In the genomic region with DNA sequence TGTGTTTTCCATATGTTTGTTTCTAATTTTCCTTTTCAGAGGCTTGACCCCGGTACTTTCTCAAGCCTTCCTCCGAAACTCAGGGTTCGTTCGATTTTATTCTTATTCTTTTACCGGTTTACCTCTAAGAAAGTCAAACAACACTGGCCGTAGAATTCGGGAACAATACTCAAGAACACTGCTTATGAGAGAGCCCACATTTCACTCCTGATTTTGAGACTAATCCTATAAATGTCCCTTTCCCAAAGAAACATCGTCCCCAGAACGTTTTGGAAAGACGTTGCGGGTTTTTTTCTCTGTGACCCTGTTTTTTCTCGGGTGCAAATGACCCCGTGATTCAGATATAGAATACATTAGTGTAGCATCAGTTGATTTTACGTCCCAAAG, we compare ENCODE assay signal across 8 mouse cellular contexts. TPM values are rescaled to one million over a fixed set of nuclear protein-coding genes. Genes with fewer than 3 reads are reported as not detected.
DNase-seq lines count a peak whose midpoint lies in the region; ATAC-seq lines count a peak whose summit lies in the region.

No protein-coding gene starts in this region.

- H3K4me1 ChIP-seq in heart, embryonic 12.5 days (replicated peaks) = peaks cover 5% of the 10 kb centered on the region; the same call in 1 of the 2 replicates
- H3K4me1 ChIP-seq in forebrain, embryonic 13.5 days = no peaks in the 10 kb centered on the region
- H3K4me1 ChIP-seq in liver, embryonic 15.5 days (replicated peaks) = peaks cover 17% of the 10 kb centered on the region

- ATAC-seq in heart, embryonic 12.5 days (ENCODE audit: insufficient number of reproducible peaks, low FRiP score) = no peak
- peak; percentile 5 for ATAC-seq in CD4-positive, CD25-positive, alpha-beta regulatory T cell, adult 4 months
- ATAC-seq in forebrain, embryonic 13.5 days = peak; percentile 23; the same call in 1 of the 2 replicates
- ATAC-seq in liver, embryonic 15.5 days (ENCODE audit: insufficient read depth) = 0 out of 2 replicates have a peak, but pooled peaks have one; percentile 1

- no peak for DNase-seq in heart, postnatal 10 days
- DNase-seq in thymus, postnatal 0 days (ENCODE audit: low spot score) = no peak
- DNase-seq in cerebellum, adult 11 months = no peak
- DNase-seq in adrenal gland, postnatal 25 days = no peak

- H3K4me3 ChIP-seq in heart, embryonic 12.5 days = peak overlapping the region; percentile 82
- peak overlapping the region; percentile 64 for H3K4me3 ChIP-seq in forebrain, embryonic 13.5 days
- H3K4me3 ChIP-seq in liver, embryonic 15.5 days (replicated peaks) = peak overlapping the region; percentile 72

- H3K4me2 ChIP-seq in heart, embryonic 12.5 days = peak overlapping the region; percentile 67
- peak overlapping the region; percentile 51 for H3K4me2 ChIP-seq in forebrain, embryonic 13.5 days
- H3K4me2 ChIP-seq in liver, embryonic 15.5 days = peak overlapping the region; percentile 82

- H3K27me3 ChIP-seq in heart, embryonic 12.5 days (replicated peaks) = no peaks in the 10 kb centered on the region; the same call in 1 of the 2 replicates
- H3K27me3 ChIP-seq in forebrain, embryonic 13.5 days = no peaks in the 10 kb centered on the region
- H3K27me3 ChIP-seq in liver, embryonic 15.5 days = peaks cover 4% of the 10 kb centered on the region; the same call in 1 of the 2 replicates

- no peaks in the 10 kb centered on the region for H3K36me3 ChIP-seq in heart, embryonic 12.5 days
- H3K36me3 ChIP-seq in forebrain, embryonic 13.5 days (ENCODE audit: poor library complexity, severe bottlenecking) = no peaks in the 10 kb centered on the region
- no peaks in the 10 kb centered on the region for H3K36me3 ChIP-seq in liver, embryonic 15.5 days (replicated peaks)

- no peaks in the 10 kb centered on the region for H3K9me3 ChIP-seq in heart, embryonic 12.5 days (replicated peaks)
- H3K9me3 ChIP-seq in forebrain, embryonic 13.5 days (replicated peaks) = no peaks in the 10 kb centered on the region
- H3K9me3 ChIP-seq in liver, embryonic 15.5 days (replicated peaks) = no peaks in the 10 kb centered on the region

- H3K27ac ChIP-seq in heart, embryonic 12.5 days (ENCODE audit: poor library complexity, severe bottlenecking) = no peak overlapping the region
- H3K27ac ChIP-seq in forebrain, embryonic 13.5 days = no peak overlapping the region
- H3K27ac ChIP-seq in liver, embryonic 15.5 days (replicated peaks) = no peak overlapping the region

- 3% methylated on average over 14 of the region's 14 CpGs for WGBS in heart, embryonic 12.5 days
- 5% methylated on average over 14 of the region's 14 CpGs for WGBS in forebrain, embryonic 13.5 days
- WGBS in liver, embryonic 15.5 days (ENCODE audit: insufficient replicate concordance) = 8% methylated on average over 14 of the region's 14 CpGs

- intact Hi-C loops in heart, postnatal 10 days (cut with DNase I) = loop anchor here (1.0 kb wide), 1 partner anchor 8 kb away; no protein-coding TSS in a partner anchor

- peak overlapping the region; percentile 61 for H3K9ac ChIP-seq in heart, embryonic 12.5 days
- peak overlapping the region; percentile 34; the same call in 1 of the 2 replicates for H3K9ac ChIP-seq in forebrain, embryonic 13.5 days
- H3K9ac ChIP-seq in liver, embryonic 15.5 days = peak overlapping the region; percentile 4; the same call in 1 of the 2 replicates

RNA-seq across cellular contexts. Expression of gene Fcgr3, which starts 19.7 kb away (rescaled TPM):
- 3.8 and 4.5 TPM in 2 replicates for polyA plus RNA-seq in heart, embryonic 12.5 days (2016; fragmentation: Nextera tagmentation; extraction: Ambion mirVana)
- total RNA-seq in heart, postnatal 10 days (2021) = 1 to 10 TPM; 7.4 to 8.9 TPM
- polyA plus RNA-seq in CD4-positive, CD25-positive, alpha-beta regulatory T cell, adult 4 months (2017; shearing (Covaris generic)) = not detected
- polyA plus RNA-seq in forebrain, embryonic 13.5 days (2015; fragmentation: Nextera tagmentation; extraction: Ambion mirVana) = 3.5 and 3.8 TPM in 2 replicates
- 27.2 and 28.0 TPM in 2 replicates for polyA plus RNA-seq in liver, embryonic 15.5 days (2015; fragmentation: Nextera tagmentation; extraction: Ambion mirVana)
- 18.0 and 21.4 TPM in 2 replicates for polyA plus RNA-seq in thymus, postnatal 0 days (2015; fragmentation: Nextera tagmentation; extraction: Ambion mirVana)
- total RNA-seq in adrenal gland, postnatal 25 days (2021) = 5.5 and 7.4 TPM in 2 replicates

RNA-seq across cellular contexts. Expression of gene Fcgr4, which starts 26.4 kb away (rescaled TPM):
- polyA plus RNA-seq in heart, embryonic 12.5 days (2016; fragmentation: Nextera tagmentation; extraction: Ambion mirVana) = 0.14 and 0.24 TPM in 2 replicates
- not detected for total RNA-seq in heart, postnatal 10 days (2021)
- under 1 TPM in 1 of 2 experiments, not detected in 1; 0.26 TPM for polyA plus RNA-seq in CD4-positive, CD25-positive, alpha-beta regulatory T cell, adult 4 months (2017; shearing (Covaris generic))
- polyA plus RNA-seq in forebrain, embryonic 13.5 days (2015; fragmentation: Nextera tagmentation; extraction: Ambion mirVana) = 0.33 TPM in 1 of 2 replicates, not detected in the other
- 3.9 and 4.2 TPM in 2 replicates for polyA plus RNA-seq in liver, embryonic 15.5 days (2015; fragmentation: Nextera tagmentation; extraction: Ambion mirVana)
- polyA plus RNA-seq in thymus, postnatal 0 days (2015; fragmentation: Nextera tagmentation; extraction: Ambion mirVana) = 1.4 and 1.6 TPM in 2 replicates
- total RNA-seq in adrenal gland, postnatal 25 days (2021) = 0.76 and 1.6 TPM in 2 replicates

Comparison
In these comparisons a context has a peak if more than half of its experiments do, and no peak if none do; other contexts are left out.
1. H3K9ac ChIP-seq: peak in every context shown above with its lines; median percentile 61 in heart, embryonic 12.5 days; 34 in forebrain, embryonic 13.5 days; 4 in liver, embryonic 15.5 days.